17 mouse cellular contexts compared by ENCODE assay signal in the genomic region with DNA sequence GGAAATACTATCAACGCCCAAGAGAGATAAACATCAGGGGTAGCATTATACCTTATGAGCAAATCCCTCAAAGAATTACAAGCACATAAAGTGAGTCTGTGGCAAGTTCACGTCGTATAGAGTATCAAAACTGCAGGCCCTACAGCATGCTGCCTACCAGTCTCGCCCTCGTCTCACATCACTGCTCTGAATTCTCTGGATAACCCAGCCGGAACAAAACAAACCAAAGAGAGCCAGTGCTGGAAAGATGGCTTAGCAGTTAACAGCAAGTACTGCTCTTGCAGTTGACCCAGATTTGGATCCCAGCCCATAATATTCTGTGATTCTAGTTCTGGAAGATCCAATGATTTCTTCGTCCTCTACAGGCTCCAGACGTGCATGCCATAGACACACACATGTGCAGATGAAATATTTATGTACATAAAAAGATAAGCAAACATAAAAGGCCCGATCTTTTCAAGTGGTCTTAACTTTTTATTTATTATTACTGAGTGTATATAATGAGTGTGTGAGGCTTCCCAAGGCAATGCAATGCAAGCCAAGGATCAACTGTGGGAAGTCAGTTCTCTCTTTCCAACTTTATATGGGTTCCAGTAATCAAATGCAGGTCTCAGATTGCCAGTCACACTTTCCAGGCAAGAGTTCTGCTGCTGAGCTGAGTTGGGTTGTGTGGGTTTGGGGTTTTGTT.
DNase-seq lines count a peak whose midpoint lies in the region; ATAC-seq and TF ChIP-seq lines count a peak whose summit lies in the region.
"Had no signal": no experiment of that assay in that cellular context is flagged by ENCODE, and none has a peak within 500 bp of the region (broad histone marks: within the 10 kb centered on the region; RNA-seq: fewer than 3 reads in every experiment).

No protein-coding gene starts in this region.

- WGBS in lung, embryonic 15.5 days = 51% methylated on average over 9 of the region's 9 CpGs
- 28% methylated on average over 9 of the region's 9 CpGs for WGBS in kidney, postnatal 0 days
- WGBS in neural tube, embryonic 14.5 days = 71% methylated on average over 9 of the region's 9 CpGs

- no peak overlapping the region for H3K27ac ChIP-seq in lung, embryonic 15.5 days
- H3K27ac ChIP-seq in embryonic fibroblast, embryonic 13.5 days (ENCODE audit: insufficient read depth, low read length) = 0 out of 2 replicates have a peak overlapping the region, but pooled peaks have one; percentile 36
- peak overlapping the region; percentile 73 for H3K27ac ChIP-seq in kidney, postnatal 0 days
- H3K27ac ChIP-seq in neural tube, embryonic 14.5 days (ENCODE audit: low read depth, low read length) = no peak overlapping the region
- H3K27ac ChIP-seq: liver, embryonic 14.5 days; midbrain, embryonic 12.5 days; neural tube, embryonic 12.5 days; stomach, embryonic 15.5 days had no signal

- H3K36me3 ChIP-seq in lung, embryonic 15.5 days = no peaks in the 10 kb centered on the region
- H3K36me3 ChIP-seq in kidney, postnatal 0 days (ENCODE audit: insufficient read depth, low read length) = no peaks in the 10 kb centered on the region
- no peaks in the 10 kb centered on the region for H3K36me3 ChIP-seq in neural tube, embryonic 14.5 days (ENCODE audit: control insufficient read depth, insufficient read depth, low read length)
- H3K36me3 ChIP-seq: midbrain, embryonic 12.5 days; neural tube, embryonic 12.5 days; stomach, embryonic 15.5 days had no signal

- no peak for DNase-seq in lung, postnatal 14 days
- DNase-seq in kidney, postnatal 0 days (ENCODE audit: low spot score) = peak; percentile 79
- DNase-seq in adrenal gland, adult 8-10 months = no peak
- no peak for DNase-seq in left cerebral cortex, postnatal 14 days (ENCODE audit: low spot score in 2 of 2)
- DNase-seq: cerebellum, adult 11-12 months; heart, postnatal 14 days; right cerebral cortex, postnatal 14 days; thymus, postnatal 4 days had no signal

- H3K4me3 ChIP-seq in lung, embryonic 15.5 days = no peak overlapping the region
- no peak overlapping the region for H3K4me3 ChIP-seq in embryonic fibroblast, embryonic 13.5 days (ENCODE audit: insufficient read depth, low read length)
- H3K4me3 ChIP-seq in kidney, postnatal 0 days (replicated peaks; ENCODE audit: low read depth, low read length) = no peak overlapping the region
- H3K4me3 ChIP-seq in neural tube, embryonic 14.5 days (ENCODE audit: low read depth, low read length) = no peak overlapping the region
- H3K4me3 ChIP-seq: midbrain, embryonic 12.5 days; neural tube, embryonic 12.5 days; stomach, embryonic 15.5 days had no signal

- peak; percentile 69; the same call in 1 of the 2 replicates for ATAC-seq in lung, embryonic 15.5 days (ENCODE audit: borderline replicate concordance, extremely low read depth, low FRiP score, low TSS enrichment)
- peak; percentile 86 for ATAC-seq in kidney, postnatal 0 days (replicated peaks; ENCODE audit: low FRiP score, low read depth)
- ATAC-seq in neural tube, embryonic 14.5 days (ENCODE audit: low read depth) = 0 out of 2 replicates have a peak, but pooled peaks have one; percentile 38
- ATAC-seq: forebrain, embryonic 14.5 days had no signal

- intact Hi-C loops in left cerebral cortex, postnatal 14 days (cut with DNase I) = no loop called here

- H3K4me1 ChIP-seq in lung, embryonic 15.5 days = 0 out of 2 replicates have a peak, but pooled peaks cover 6% of the 10 kb centered on the region
- H3K4me1 ChIP-seq in embryonic fibroblast, embryonic 13.5 days (ENCODE audit: control insufficient read depth, insufficient read depth, low read length) = no peaks in the 10 kb centered on the region; the same call in 1 of the 2 replicates
- peaks cover 11% of the 10 kb centered on the region; the same call in 1 of the 2 replicates for H3K4me1 ChIP-seq in kidney, postnatal 0 days (replicated peaks; ENCODE audit: insufficient read depth, low read length)
- peaks cover 9% of the 10 kb centered on the region; the same call in 1 of the 2 replicates for H3K4me1 ChIP-seq in neural tube, embryonic 14.5 days (ENCODE audit: control insufficient read depth, insufficient read depth, low read length)
- H3K4me1 ChIP-seq: midbrain, embryonic 12.5 days; neural tube, embryonic 12.5 days had no signal

- TF ChIP-seq POLR2A in embryonic fibroblast, embryonic 13.5 days (IDR thresholded peaks at IDR 0.05; ENCODE audit: low read depth, low read length) = no peak

- H3K9me3 ChIP-seq in lung, embryonic 15.5 days = no peaks in the 10 kb centered on the region
- no peaks in the 10 kb centered on the region for H3K9me3 ChIP-seq in kidney, postnatal 0 days (replicated peaks; ENCODE audit: low read length)
- no peaks in the 10 kb centered on the region for H3K9me3 ChIP-seq in neural tube, embryonic 14.5 days (ENCODE audit: control insufficient read depth, low read length)
- H3K9me3 ChIP-seq: midbrain, embryonic 12.5 days; neural tube, embryonic 12.5 days; stomach, embryonic 15.5 days had no signal

- no peak overlapping the region for H3K9ac ChIP-seq in lung, embryonic 15.5 days
- H3K9ac ChIP-seq in kidney, postnatal 0 days (ENCODE audit: low read depth, low read length) = no peak overlapping the region
- no peak overlapping the region for H3K9ac ChIP-seq in neural tube, embryonic 14.5 days (replicated peaks; ENCODE audit: low read depth, low read length)
- H3K9ac ChIP-seq: liver, embryonic 14.5 days; midbrain, embryonic 12.5 days; neural tube, embryonic 12.5 days; stomach, embryonic 15.5 days had no signal

- TF ChIP-seq CTCF in embryonic fibroblast, embryonic 13.5 days (IDR thresholded peaks at IDR 0.05; ENCODE audit: borderline replicate concordance, insufficient read depth, low read length) = no peak
- TF ChIP-seq CTCF in kidney, postnatal 0 days (IDR thresholded peaks at IDR 0.05; ENCODE audit: low read depth) = no peak

- no peaks in the 10 kb centered on the region for H3K27me3 ChIP-seq in lung, embryonic 15.5 days
- H3K27me3 ChIP-seq in kidney, postnatal 0 days (ENCODE audit: insufficient read depth, low read length) = no peaks in the 10 kb centered on the region
- no peaks in the 10 kb centered on the region for H3K27me3 ChIP-seq in neural tube, embryonic 14.5 days (ENCODE audit: control insufficient read depth, insufficient read depth, low read length)
- H3K27me3 ChIP-seq: CH12.LX; midbrain, embryonic 12.5 days; neural tube, embryonic 12.5 days; stomach, embryonic 15.5 days had no signal

- H3K4me2 ChIP-seq in lung, embryonic 15.5 days = no peak overlapping the region
- H3K4me2 ChIP-seq in kidney, postnatal 0 days (ENCODE audit: low read length) = no peak overlapping the region
- H3K4me2 ChIP-seq in neural tube, embryonic 14.5 days (ENCODE audit: low read depth, low read length) = no peak overlapping the region
- H3K4me2 ChIP-seq: midbrain, embryonic 12.5 days; neural tube, embryonic 12.5 days; stomach, embryonic 15.5 days had no signal

Comparison
In these comparisons a context has a peak if more than half of its experiments do, and no peak if none do; other contexts are left out.
1. H3K27ac ChIP-seq: peak in embryonic fibroblast, embryonic 13.5 days (single experiment) and kidney, postnatal 0 days (single experiment); none in lung, embryonic 15.5 days (single experiment) and neural tube, embryonic 14.5 days (single experiment).
2. Peak in every context shown above with its lines, with median percentiles within 50 percentile points of each other: ATAC-seq.